Mouse (Mus musculus) ovary, postnatal 14 days (tissue): ENCODE data around the gene Cyp4f15.
"Not testable (repeated sequence)": the region's sequence is repeated elsewhere in the genome, so short reads cannot be mapped to it uniquely, and the experiment has no call there.

ENCODE experiments used
- DNase-seq: peaks from one replicate; pipeline ENCODE4 v3.0.0; 2022; ENCODE audit warnings: low spot score

The Cyp4f15 gene

GRCm38 (mm10) chr17:32685048-32685750, at the start of gene Cyp4f15:
Gene Cyp4f15 (plus strand): TSS chr17:32685627.
- peak; percentile 8 for DNase-seq

DNA sequence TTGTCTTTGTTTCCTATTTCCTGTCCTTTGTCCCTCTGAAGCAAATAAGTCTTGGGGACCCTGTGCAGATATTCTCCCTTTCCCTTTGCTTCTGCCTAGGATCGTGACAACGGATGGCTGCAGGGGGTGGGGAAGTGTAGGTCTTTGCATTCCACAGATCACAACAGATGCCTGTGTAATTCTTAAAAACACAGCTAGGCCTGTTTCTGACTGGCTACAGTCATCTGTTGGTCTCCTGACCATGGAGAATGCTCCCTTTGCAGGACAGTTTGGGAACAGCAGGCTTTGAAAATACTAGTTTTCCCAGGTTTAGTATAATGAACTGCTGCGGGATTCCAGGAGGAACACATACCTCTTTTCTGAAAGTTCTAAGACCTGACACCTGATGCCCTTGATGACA, 49.1 kb upstream of the Cyp4f15 start:
- DNase-seq = no peak

GRCm38 (mm10) chr17:32637151-32637550, 48.3 kb upstream of the Cyp4f15 start:
- DNase-seq = no peak

DNA sequence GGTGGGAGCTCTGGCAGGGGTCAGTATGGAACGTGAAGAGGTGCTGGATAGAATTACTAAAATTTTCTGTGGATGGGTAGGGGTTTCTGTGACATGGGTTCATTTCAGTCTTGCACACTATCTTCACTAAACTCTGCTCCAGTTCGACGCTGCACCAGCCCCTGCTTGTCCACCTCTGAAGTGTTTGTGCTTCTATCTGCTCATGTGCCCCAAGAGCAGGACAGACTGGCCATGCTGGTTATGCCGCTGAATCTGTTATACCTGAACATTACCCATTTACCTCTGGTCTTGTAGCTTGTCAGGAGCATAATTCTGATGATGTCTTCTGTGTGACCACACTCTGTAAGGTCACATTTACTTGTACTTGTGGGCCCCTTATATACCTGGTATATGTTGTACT, 38.8 kb upstream of the Cyp4f15 start:
- DNase-seq = no peak

- DNase-seq = no peak
These were observed 31.6 kb upstream of the Cyp4f15 start for GRCm38 (mm10) chr17:32653860-32654259.

DNA sequence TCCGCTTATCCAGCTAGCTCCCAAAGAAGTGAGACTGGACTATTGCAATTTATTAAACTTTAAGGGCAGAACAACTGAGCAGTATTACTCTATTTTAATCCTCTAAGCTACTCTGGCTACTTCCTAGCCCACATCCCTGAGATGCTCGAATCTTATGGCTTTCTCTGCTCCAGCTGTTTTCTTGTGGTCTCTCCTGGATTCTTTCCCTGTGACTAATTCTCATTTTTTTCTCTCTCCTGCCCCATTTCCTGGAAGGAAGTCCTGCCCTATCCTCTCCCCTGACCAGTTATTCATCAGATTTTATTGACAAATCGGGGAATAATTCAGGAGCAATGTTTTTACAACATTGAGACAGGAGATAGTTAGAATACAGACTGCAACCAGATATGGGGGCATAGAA, 28.4 kb upstream of the Cyp4f15 start:
- no peak for DNase-seq

DNA sequence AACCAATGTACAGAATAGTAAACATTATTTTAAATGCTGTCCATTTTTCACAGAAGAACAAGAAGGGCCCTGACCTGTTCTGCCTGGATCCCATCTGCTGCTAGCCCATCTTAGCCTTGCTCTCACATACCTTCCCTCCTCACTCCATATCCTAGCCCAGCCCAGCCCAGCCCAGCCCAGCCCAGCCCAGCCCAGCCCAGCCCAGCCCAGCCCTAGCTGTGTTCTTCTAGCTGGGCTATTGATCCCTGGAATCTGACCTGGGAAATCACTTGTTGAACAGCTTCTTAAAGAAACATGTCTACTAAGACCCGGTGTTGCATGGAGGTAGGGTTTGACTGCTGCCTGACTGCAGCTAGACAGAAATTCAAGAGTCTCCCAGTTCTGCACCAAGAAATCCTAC, 27.2 kb upstream of the Cyp4f15 start:
- DNase-seq = no peak

- DNase-seq = peak; percentile 33
These were observed 26.7 kb upstream of the Cyp4f15 start, which contains the start of gene Cyp4f40 for GRCm38 (mm10) chr17:32658712-32659111. Gene Cyp4f40 (plus strand): TSS chr17:32658900.

GRCm38 (mm10) chr17:32673976-32674375, 11.5 kb upstream of the Cyp4f15 start:
- no peak for DNase-seq

DNA sequence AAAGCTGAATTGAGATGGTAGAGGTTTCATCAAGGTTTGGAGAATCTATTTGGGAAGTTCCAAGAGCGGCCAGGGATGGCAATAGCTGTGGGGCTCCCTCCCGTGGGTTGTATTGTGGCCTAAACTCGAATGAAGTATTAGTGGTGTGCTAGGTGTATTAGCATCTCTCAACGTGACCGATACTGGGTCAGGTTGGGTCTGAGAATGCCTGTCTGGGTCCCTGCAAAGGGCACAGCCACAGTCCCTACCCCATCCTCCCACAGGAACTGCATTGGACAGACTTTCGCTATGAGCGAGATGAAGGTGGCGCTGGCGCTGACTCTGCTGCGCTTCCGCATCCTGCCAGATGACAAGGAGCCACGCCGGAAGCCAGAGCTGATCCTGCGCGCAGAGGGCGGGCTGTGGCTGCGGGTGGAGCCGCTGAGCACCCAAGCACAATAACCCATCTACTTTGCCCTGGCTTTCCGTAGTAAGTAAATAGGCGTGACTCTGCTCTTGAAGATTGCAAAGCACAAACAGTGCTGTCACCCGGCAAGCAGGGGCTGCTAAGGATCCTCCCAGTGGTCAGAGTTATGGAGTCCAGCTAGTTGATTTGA, 9.3 kb upstream of the Cyp4f15 start:
- no peak for DNase-seq

DNA sequence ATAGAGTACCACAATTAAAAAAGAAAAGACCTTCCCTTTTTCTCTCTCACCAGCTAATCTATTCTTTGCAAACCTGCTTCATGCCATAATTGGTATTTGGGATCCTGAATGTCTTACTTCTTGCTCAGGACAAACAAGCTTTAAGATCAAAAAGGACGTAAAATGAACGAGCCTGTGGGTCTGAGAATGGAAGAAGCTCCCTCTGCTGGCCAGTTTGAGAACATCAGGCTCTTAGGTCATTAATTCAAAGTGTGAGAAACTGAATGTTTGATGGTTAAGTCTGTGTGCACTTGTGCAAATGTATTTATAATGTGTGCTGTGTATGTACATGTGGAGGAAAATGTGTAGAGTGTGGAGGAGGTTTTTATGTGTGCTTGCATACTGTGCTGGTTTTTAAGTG, 5.0 kb upstream of the Cyp4f15 start:
- DNase-seq = peak; percentile 22

DNA sequence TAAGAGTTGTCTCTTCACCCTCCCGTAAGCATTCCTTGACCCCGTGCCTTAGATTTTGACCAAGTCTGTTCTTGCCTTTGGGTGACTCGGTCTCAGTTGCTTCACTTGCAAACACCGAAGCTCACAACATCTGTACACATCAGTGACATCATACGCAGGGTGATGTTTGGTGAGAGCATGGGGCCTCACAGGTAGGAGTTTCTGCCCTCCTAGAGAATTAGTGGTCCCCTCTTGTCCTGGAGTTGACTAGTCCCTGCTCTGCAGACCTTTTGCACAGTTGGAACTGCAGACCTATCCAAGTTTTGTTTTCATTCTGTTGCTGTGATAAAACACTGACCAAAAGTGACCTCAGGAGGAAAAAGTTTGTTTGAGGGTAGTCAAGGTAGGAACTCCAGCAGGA, 1.3 kb downstream of the Cyp4f15 start:
- no peak for DNase-seq

GRCm38 (mm10) chr17:32690959-32691358, 5.5 kb downstream of the Cyp4f15 start:
- DNase-seq = no peak

GRCm38 (mm10) chr17:32702826-32703225, 17.4 kb downstream of the Cyp4f15 start:
- DNase-seq = no peak

GRCm38 (mm10) chr17:32710541-32710940, 25.1 kb downstream of the Cyp4f15 start:
- DNase-seq = not testable (repeated sequence)

DNA sequence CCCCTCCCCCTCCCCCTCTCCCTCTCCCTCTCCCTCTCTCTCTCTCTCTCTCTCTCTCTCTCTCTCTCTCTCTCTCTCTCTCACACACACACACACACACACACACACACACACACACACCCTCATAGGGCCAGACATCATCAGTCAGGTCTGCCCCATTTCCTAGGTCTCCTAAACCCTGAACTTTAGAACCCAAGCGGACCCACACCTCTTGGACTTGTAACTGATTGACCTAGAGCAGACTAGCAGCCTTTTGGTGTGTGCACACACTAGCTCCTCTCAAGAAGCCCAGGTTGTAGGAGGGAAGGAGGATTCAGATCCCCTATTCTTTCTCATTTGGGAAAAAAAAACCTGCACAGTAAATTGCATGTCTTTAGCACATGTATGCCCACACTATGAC, 36.7 kb downstream of the Cyp4f15 start:
- not testable (repeated sequence) for DNase-seq

- no peak for DNase-seq
These were observed 37.3 kb downstream of the Cyp4f15 start for GRCm38 (mm10) chr17:32722771-32723170.

DNA sequence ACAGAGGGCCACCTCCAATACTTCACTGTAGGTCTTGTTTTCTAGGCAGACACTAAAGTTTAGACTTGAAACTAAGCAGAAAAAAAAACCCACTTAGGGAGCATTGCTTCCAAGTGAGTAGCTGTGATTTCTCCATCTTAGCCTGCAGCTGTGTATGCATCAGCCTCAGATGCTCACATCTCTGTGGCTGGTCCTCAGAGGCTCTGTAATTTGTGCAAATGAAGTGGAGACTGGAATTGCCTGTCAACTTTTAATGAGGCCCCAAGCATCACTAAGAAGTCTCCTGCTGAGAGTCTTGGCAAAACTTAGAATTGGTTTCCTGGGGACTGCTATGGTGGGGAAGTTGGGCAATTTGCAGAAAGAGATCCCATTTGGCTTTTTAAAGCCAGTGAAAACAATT, 40.9 kb downstream of the Cyp4f15 start:
- not testable (repeated sequence) for DNase-seq

DNA sequence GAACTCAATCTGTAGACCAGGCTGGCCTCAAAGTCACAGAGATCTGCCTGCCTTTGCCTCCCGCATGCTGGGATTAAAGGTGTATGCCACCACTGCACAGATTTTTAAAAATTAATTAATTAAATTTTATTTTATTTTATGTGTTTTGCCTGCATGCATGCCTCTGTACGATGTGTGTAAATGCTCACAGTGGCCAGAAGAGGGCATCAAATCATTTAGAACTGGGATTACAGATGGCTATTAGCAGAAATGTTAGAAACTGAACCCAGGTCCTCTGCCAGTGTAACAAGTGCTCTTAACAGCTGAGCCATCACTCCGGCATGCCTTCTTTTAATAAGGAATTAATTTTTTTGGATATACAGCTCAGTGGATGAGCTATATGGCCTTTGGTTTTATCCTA, 43.6 kb downstream of the Cyp4f15 start:
- DNase-seq = no peak

DNA sequence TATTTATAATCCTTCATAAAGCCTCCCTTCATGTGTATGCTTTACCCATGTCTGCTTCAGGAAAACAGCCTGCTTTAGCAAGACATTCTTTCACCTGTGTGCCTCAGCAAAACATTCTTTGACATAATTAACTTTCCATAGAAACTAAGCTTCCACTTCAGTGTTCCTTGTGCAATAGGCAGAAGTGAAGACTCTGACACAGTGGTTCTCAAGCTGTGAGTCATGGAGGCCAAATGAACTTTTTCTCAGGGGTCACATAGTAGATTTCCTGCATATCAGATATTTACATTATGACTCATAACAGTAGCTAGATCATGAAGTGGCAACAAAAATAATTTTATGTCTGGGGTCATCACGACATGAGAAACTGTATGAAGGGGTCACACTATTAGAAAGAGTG, 53.0 kb downstream of the Cyp4f15 start:
- no peak for DNase-seq

- DNase-seq = no peak
These were observed 55.6 kb downstream of the Cyp4f15 start for GRCm38 (mm10) chr17:32741057-32741456.

DNA sequence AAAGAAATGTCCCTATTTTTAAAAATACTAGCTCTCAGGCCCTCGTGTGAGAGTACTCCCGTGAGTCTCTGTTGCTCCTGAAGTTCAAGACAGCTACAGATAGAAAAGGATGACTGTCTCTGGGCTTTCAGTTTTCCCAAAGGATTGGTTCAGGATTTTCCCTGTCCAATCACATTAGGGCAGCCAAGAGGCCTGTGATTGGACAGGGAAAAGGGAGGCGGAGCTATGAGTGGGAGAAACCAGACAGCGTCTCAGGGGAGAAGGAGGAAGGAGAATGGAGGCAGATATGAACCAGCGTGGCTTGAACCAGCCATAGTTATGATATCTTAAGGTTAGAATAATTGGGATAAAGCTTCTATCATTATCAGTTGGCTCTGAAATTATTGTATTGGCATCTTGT, 65.2 kb downstream of the Cyp4f15 start:
- DNase-seq = no peak
